Mouse (Mus musculus) lung, postnatal 10 days (tissue): ENCODE measurements around the gene C1qbp.

Experiments
- DNase-seq: peaks from one replicate; pipeline ENCODE4 v3.0.0; 2021

Gene C1qbp

GRCm38 (mm10) chr11:70972586-70972985, 10.2 kb downstream of the C1qbp start:
- no peak for DNase-seq

GRCm38 (mm10) chr11:70970560-70971540, 12.0 kb downstream of the C1qbp start:
- DNase-seq = peak; percentile 36

- peak; percentile 96 for DNase-seq
These were observed 12.8 kb downstream of the C1qbp start, which contains the start of the genes Nup88 and Rpain for GRCm38 (mm10) chr11:70969821-70970559. Nup88 (minus strand) TSS chr11:70969973. Rpain (plus strand) TSS chr11:70970213.

- DNase-seq = no peak
These were observed 13.5 kb downstream of the C1qbp start for GRCm38 (mm10) chr11:70969271-70969794.

- DNase-seq = no peak
These were observed 18.5 kb downstream of the C1qbp start for GRCm38 (mm10) chr11:70964222-70964907.

- no peak for DNase-seq
These were observed 21.9 kb downstream of the C1qbp start for GRCm38 (mm10) chr11:70960786-70961554.

- no peak for DNase-seq
These were observed 28.1 kb downstream of the C1qbp start for GRCm38 (mm10) chr11:70954711-70955110.

- DNase-seq = no peak
These were observed 37.6 kb downstream of the C1qbp start for GRCm38 (mm10) chr11:70944935-70945817.

- DNase-seq = no peak
These were observed 39.2 kb downstream of the C1qbp start for GRCm38 (mm10) chr11:70943651-70944050.

GRCm38 (mm10) chr11:70942596-70942995, 40.2 kb downstream of the C1qbp start:
- no peak for DNase-seq

GRCm38 (mm10) chr11:70935316-70935715, 47.5 kb downstream of the C1qbp start:
- DNase-seq = no peak

GRCm38 (mm10) chr11:70931461-70931860, 51.4 kb downstream of the C1qbp start:
- DNase-seq = no peak
